Mouse (Mus musculus): ENCODE data around the gene Tbc1d32.

DNA sequence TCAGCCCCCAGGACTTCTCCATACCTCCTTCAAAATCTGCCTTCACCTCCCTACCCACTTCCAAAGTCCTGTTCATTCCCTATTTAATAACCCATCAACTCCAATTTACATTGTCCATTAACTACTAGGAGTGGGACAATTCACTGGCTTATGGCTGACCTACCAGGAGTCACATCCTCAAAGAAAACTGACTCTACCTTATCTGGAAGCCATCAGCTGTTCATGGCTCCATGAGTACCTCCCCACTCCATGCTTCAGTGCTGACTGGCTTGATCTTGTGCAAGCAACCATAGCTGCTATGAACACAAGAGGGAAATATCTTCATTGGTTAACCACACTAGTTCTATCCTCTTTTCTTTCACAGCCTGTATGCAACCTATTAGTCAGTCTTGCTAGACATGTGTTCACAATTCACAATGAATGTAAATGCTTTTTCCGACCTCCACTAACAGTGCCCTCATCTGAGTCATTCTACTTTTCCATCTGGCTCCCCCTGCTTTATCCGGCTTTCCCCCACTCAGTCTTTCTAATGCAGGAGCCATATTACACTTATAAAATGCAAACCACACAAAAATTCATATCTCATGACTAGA is 167.2 kb downstream of the Tbc1d32 start:
- TF ChIP-seq GATA1 (IDR thresholded peaks at IDR 0.05; ENCODE audit: borderline replicate concordance, low read length) (no peak), FLI1 (IDR thresholded peaks at IDR 0.05; ENCODE audit: low read length) (no peak)

Measured in megakaryocyte, embryonic 14.5 days (primary cell).